Mouse (Mus musculus): ENCODE measurements around the gene Cand2. TPM values are rescaled to one million over a fixed set of nuclear protein-coding genes. Genes with fewer than 3 reads are reported as not detected.

Cand2 gene
- polyA plus RNA-seq, 1 experiment from 2014 or later: 14.8 TPM

DNA sequence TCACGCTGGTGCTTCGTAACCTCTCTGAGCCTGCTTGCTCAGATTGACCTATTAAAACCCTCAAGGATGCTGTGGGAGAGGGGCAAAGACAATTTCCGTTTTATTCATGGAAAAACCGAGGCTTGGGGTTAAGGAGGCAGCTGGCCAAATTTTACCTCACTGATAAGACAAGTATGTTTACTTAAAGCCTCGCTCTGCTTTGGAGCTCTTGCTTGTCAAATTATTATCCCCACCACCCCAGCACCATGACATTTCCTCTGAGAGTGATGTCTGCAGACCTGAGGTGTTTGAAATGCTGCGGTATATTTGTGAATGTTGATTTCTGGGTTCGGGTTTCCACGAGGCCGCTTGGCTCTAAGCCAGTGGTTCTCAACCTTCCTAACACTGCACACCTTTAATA, 2.0 kb downstream of the Cand2 start:
- H3K36me3 ChIP-seq: peaks cover 25% of the 10 kb centered on the region
- peak overlapping the region; percentile 92; the same call in 1 of the 2 replicates for H3K9ac ChIP-seq
- no peak for ATAC-seq (ENCODE audit: low FRiP score)
- H3K9me3 ChIP-seq: no peaks in the 10 kb centered on the region
- peak overlapping the region; percentile 86 for H3K4me3 ChIP-seq
- peaks cover 31% of the 10 kb centered on the region for H3K4me1 ChIP-seq (replicated peaks)
- no peaks in the 10 kb centered on the region for H3K27me3 ChIP-seq
- peak overlapping the region; percentile 68 for H3K4me2 ChIP-seq
- 75% methylated on average over 9 of the region's 9 CpGs for WGBS
- no peak overlapping the region for H3K27ac ChIP-seq

DNA sequence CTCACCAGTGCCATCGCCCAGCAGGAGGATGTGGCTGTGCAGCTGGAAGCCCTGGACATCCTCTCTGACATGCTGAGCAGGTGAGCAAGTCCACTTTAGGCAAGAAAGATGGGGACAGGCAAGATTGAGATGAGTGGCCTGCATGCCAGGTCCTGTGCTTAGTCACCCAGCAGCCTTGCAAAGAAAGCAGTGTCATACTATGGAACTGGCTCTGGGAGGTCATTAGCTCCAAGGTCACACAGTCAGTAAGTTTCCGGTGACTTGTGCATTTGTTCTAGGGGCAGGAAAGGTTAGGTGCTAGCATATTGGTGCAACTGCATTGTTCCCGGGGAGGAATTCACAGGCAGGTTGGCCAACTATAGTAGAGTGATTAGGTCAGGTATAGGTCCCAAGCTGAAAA, 8.4 kb downstream of the Cand2 start:
- H3K4me1 ChIP-seq (replicated peaks): 0 out of 2 replicates have a peak, but pooled peaks cover 4% of the 10 kb centered on the region
- ATAC-seq (ENCODE audit: low FRiP score): no peak
- H3K4me2 ChIP-seq: no peak overlapping the region
- H3K27ac ChIP-seq: no peak overlapping the region
- WGBS: 98% methylated on average over 3 of the region's 3 CpGs
- peaks cover 88% of the 10 kb centered on the region for H3K36me3 ChIP-seq
- no peak overlapping the region for H3K9ac ChIP-seq
- H3K27me3 ChIP-seq: no peaks in the 10 kb centered on the region
- no peaks in the 10 kb centered on the region for H3K9me3 ChIP-seq
- no peak overlapping the region for H3K4me3 ChIP-seq

DNA sequence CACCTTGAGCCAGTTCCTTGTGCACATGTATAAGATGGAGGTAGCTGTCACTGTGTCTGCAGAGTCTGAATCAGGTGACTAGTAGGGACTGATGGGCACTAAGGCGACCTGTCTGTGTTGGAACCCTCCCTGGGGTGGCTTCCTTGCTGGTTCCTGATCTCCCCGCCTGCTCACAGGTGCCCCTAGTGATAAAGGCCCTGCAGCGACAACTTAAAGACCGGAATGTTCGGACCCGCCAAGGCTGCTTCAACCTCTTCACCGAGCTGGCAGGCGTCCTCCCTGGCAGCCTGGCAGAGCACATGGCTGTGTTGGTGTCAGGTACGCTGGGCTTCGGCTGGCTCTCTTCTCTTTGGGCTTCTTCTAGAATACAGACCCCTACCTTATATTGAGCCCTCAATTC, 16.7 kb downstream of the Cand2 start:
- no peak for ATAC-seq (ENCODE audit: low FRiP score)
- H3K36me3 ChIP-seq: peaks cover 98% of the 10 kb centered on the region
- no peak overlapping the region for H3K4me3 ChIP-seq
- H3K9ac ChIP-seq: no peak overlapping the region
- WGBS: 90% methylated on average over 10 of the region's 10 CpGs
- H3K9me3 ChIP-seq: no peaks in the 10 kb centered on the region
- H3K4me2 ChIP-seq: no peak overlapping the region
- H3K4me1 ChIP-seq (replicated peaks): no peaks in the 10 kb centered on the region; the same call in 1 of the 2 replicates
- no peak overlapping the region for H3K27ac ChIP-seq
- no peaks in the 10 kb centered on the region for H3K27me3 ChIP-seq

DNA sequence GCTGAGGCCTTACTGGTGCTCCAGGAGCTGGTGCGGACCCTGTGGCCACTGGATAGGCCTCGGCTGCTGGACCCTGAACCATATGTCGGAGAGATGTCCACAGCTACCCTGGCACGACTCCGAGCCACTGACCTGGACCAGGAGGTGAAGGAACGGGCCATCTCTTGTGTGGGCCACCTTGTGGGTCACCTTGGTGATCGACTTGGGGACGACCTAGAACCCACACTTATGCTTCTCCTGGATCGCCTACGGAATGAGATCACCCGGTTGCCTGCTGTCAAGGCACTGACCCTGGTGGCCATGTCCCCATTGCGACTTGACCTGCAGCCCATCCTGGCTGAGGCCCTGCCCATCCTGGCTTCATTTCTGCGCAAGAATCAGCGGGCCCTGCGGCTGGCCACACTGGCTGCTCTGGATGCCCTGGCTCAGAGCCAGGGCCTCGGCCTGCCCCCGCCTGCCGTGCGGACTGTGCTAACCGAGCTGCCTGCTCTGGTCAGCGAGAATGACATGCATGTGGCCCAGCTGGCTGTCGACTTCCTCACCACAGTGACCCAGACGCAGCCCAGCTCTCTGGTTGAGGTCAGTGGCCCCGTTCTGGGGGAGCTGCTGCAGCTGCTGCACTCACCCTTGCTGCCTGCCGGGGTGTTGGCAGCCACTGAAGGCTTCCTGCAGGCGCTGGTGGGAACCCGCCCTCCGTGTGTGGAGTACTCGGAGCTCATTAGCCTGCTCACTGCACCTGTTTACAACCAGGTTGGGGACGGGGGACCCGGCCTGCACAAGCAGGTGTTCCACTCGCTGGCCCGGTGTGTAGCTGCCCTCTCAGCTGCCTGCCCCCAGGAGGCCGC, 17.7 kb downstream of the Cand2 start:
- no peaks in the 10 kb centered on the region for H3K9me3 ChIP-seq
- peaks cover 98% of the 10 kb centered on the region for H3K36me3 ChIP-seq
- H3K27ac ChIP-seq: no peak overlapping the region
- H3K4me1 ChIP-seq (replicated peaks): no peaks in the 10 kb centered on the region; the same call in 1 of the 2 replicates
- no peak overlapping the region for H3K4me3 ChIP-seq
- H3K9ac ChIP-seq: no peak overlapping the region
- 84% methylated on average over 34 of the region's 34 CpGs for WGBS
- H3K4me2 ChIP-seq: no peak overlapping the region
- ATAC-seq (ENCODE audit: low FRiP score): 0 out of 2 replicates have a peak, but pooled peaks have one; percentile 7
- no peaks in the 10 kb centered on the region for H3K27me3 ChIP-seq

DNA sequence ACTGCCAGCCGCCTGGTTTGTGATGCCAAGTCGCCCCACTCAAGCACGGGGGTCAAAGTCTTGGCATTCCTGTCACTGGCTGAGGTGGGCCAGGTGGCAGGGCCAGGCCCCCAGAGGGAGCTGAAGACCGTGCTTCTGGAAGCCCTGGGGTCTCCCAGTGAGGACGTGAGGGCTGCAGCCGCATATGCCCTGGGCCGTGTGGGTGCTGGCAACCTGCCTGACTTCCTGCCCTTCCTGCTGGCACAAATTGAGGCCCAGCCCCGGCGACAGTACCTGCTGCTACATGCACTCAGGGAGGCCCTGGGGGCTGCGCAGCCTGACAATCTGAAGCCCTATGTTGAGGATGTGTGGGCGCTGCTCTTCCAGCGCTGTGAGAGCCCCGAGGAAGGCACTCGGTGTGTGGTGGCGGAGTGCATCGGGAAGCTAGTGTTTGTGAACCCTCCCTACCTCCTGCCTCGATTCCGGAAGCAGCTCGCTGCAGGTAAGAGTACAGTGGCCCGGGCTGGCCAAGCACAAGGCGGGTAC, 18.4 kb downstream of the Cand2 start:
- H3K4me1 ChIP-seq (replicated peaks): no peaks in the 10 kb centered on the region; the same call in 1 of the 2 replicates
- H3K9ac ChIP-seq: no peak overlapping the region
- H3K4me3 ChIP-seq: no peak overlapping the region
- H3K27ac ChIP-seq: no peak overlapping the region
- no peak for ATAC-seq (ENCODE audit: low FRiP score)
- no peaks in the 10 kb centered on the region for H3K27me3 ChIP-seq
- peaks cover 99% of the 10 kb centered on the region for H3K36me3 ChIP-seq
- H3K4me2 ChIP-seq: no peak overlapping the region
- 94% methylated on average over 21 of the region's 21 CpGs for WGBS
- H3K9me3 ChIP-seq: no peaks in the 10 kb centered on the region

DNA sequence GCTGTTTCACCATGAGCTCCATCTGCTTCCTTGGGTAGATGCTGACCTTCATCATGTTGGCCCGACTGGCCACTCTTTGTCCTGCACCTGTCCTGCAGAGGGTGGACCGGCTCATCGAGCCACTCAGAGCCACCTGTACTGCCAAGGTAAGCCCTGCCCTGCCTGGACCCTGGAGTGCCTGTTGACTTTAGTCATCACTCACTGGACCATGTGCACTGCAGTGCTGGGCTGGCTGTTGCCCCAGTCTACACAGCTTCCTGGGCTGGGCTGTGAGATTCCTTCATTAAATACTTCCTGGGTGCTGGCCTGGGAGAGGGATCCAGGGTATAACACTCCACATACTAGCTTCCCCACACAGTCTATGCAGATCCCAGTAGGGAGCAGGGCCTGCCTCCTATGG, 27.5 kb downstream of the Cand2 start:
- Histone ChIP-seq H3K27ac (no peak overlapping the region), H3K9ac (no peak overlapping the region), H3K4me3 (no peak overlapping the region), H3K4me2 (no peak overlapping the region), H3K36me3 (peaks cover 98% of the 10 kb centered on the region), H3K27me3 (no peaks in the 10 kb centered on the region), H3K9me3 (no peaks in the 10 kb centered on the region), H3K4me1 (replicated peaks) (peaks cover 20% of the 10 kb centered on the region)
- WGBS: 97% methylated on average over 3 of the region's 3 CpGs
- no peak for ATAC-seq (ENCODE audit: low FRiP score)

DNA sequence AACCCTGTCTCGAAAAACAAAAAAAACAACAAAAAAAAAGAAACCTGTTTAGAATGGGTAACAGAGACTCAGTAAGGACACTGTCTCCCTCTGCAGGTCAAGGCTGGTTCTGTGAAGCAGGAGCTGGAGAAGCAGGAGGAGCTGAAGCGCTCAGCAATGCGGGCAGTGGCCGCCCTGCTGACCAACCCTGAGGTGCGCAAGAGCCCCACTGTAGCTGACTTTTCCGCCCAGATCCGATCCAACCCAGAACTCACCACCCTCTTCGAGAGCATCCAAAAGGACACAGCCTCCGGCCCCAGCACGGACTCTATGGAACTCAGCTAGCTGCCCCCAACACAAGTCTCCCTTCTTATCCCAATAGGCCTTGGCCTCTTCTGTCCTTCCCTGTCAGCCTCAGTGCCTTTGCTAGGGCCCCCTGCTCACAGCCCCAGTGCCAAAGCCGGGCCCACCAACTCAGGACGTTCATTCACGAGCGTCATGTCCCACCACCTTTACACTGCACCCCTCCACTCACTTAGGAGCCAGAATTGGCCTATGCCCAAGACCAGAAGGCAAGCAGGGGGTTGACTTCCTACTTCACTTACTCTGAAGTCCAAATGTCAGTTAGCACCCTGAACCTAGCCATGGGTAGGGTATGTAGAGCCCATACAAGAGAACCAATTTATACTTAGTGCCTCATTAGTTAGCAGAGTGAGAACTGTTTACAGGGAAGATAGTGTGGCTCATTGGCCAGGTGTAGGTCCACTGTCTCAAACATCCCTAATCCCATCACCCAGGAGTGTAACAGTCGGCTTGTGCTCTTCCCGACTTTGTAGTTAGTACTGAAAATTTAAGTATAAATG, 29.4 kb downstream of the Cand2 start:
- Histone ChIP-seq H3K4me1 (replicated peaks) (peaks cover 29% of the 10 kb centered on the region), H3K27ac (no peak overlapping the region; the same call in 1 of the 2 replicates), H3K4me3 (no peak overlapping the region), H3K9me3 (no peaks in the 10 kb centered on the region), H3K27me3 (no peaks in the 10 kb centered on the region), H3K9ac (no peak overlapping the region), H3K4me2 (no peak overlapping the region), H3K36me3 (peaks cover 84% of the 10 kb centered on the region)
- 0 out of 2 replicates have a peak, but pooled peaks have one; percentile 13 for ATAC-seq (ENCODE audit: low FRiP score)
- WGBS: 48% methylated on average over 16 of the region's 16 CpGs

DNA sequence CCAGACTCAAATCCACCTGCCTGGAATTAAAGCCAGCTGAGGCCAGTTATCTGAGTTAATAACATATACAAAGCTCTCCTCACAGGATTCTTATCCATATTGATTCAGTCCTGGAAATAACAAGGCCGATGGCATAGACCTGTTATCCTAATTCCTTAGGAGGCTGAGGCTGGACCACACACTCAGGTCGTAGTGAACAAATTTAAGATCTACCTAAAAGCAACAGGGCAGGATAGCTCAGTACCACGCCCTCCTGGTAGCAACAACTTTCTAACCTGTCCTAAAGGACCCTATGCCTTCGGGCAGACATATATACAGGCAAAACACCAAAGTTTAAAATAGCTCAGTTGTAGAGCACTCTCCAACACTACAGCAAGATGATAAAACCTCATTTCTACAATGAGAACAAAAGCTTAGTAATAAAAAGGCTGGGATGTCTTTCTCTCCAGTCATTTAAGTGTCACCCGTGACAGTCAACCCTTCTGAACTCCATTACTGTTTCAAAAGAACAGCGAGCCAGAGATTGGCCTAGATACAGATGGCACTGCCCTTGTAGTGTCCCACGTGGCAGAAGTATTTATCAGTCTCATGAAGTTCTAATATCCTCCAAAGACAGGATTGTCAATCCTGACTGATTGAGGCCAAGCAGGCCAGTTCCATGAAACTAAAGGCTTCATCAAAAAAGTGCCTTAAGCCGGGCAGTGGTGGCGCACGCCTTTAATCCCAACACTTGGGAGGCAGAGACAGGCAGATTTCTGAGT, 30.3 kb downstream of the Cand2 start:
- Histone ChIP-seq H3K27me3 (no peaks in the 10 kb centered on the region), H3K4me1 (replicated peaks) (peaks cover 29% of the 10 kb centered on the region), H3K9me3 (no peaks in the 10 kb centered on the region), H3K4me2 (no peak overlapping the region), H3K4me3 (no peak overlapping the region), H3K27ac (no peak overlapping the region), H3K36me3 (peaks cover 76% of the 10 kb centered on the region), H3K9ac (no peak overlapping the region)
- no peak for ATAC-seq (ENCODE audit: low FRiP score)
- WGBS: 71% methylated on average over 10 of the region's 10 CpGs

DNA sequence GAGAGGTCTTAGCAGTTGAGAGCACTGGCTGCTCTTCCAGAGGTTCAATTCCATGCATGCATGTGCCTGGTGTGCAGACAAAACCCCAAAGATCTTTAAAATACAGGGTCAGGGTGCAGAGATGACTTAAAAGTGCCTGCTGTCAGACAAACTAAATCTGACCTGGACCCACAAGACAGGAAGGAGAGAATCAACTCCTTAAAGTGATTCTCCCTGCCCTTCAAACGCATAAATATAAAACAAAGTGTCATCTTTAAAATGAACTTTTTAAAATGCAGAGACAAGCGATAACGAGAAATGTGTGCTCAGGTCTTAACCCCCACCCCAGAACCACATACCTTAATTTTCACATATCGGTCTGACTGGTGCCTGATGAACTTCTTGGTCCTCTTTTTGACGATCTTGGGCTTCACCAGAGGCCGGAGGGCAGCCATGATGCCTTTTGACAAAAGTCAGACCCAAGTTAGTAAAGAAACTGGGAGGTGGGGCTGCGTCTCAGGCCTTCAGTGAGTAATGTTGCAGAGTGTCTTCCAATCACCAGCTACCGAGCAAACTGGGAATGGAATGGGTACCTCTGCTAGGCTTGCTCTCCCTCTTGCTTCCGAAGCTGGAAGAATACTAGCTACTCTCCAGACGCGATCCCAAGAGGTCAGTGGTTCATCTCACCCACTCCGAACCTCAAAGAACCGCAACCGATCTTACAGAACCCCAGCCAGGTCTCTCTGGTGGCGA, 33.3 kb downstream of the Cand2 start:
- ATAC-seq (ENCODE audit: low FRiP score): no peak
- Histone ChIP-seq H3K9ac (peak overlapping the region; percentile 99), H3K4me2 (peak overlapping the region; percentile 88), H3K27me3 (no peaks in the 10 kb centered on the region), H3K9me3 (no peaks in the 10 kb centered on the region), H3K4me1 (replicated peaks) (peaks cover 29% of the 10 kb centered on the region), H3K4me3 (peak overlapping the region; percentile 96), H3K27ac (peak overlapping the region; percentile 98), H3K36me3 (peaks cover 47% of the 10 kb centered on the region)
- 2% methylated on average over 15 of the region's 15 CpGs for WGBS

DNA sequence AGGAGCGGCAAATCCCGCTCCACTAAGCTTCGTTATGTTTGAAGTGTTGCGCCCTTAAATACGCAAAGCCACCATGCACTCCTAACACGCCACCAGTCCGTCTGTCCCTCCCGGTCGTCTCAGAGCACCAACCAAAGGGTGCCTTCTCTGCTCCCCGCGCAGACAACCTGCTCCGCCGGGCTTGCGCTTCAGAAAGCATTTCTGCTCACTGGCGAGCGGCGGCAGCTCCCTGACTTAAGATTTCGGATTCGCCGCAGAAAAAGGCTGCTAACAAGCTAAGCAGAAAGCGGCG, 33.8 kb downstream of the Cand2 start:
- H3K36me3 ChIP-seq: peaks cover 43% of the 10 kb centered on the region
- peak overlapping the region; percentile 88 for H3K4me2 ChIP-seq
- under 1% methylated on average over 22 of the region's 22 CpGs for WGBS
- H3K9ac ChIP-seq: peak overlapping the region; percentile 99
- no peaks in the 10 kb centered on the region for H3K27me3 ChIP-seq
- H3K9me3 ChIP-seq: no peaks in the 10 kb centered on the region
- H3K27ac ChIP-seq: peak overlapping the region; percentile 98
- peaks cover 29% of the 10 kb centered on the region for H3K4me1 ChIP-seq (replicated peaks)
- 0 out of 2 replicates have a peak, but pooled peaks have one; percentile 19 for ATAC-seq (ENCODE audit: low FRiP score)
- peak overlapping the region; percentile 96 for H3K4me3 ChIP-seq

DNA sequence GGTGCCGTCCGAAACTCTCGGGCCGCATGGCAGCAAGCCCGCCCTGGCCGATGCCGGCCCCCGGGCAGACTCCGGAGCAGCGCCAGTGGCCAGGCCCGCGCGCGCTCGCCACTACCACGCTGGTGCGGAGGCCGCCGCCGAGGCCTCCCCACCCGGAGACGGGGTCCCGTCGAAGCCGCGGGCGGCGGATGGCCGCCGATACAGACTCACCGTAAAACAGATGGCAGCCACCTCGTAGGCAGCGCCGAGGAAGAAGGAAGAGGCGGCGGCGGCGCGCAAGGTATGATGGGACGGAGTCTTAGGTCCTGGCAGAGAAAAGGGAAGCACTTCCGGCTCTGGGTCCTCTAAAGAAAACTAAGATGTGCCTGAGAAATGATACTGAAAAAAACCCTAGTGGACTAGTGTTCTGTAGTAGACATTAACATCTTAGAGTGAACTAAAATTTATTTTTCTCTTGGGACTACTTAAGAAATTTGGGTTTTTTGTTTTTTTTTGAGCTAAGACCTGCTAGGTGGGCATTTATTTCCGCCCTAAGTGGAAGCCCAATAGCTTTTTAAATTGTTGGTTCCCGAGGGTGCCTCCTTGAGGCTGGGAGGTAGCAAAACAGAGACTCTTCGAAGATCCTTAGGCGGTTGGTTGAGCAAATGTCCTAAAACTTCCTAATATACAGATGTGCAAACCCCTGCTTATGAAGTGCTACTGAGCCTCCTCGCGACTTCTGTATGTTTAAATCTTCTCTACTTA, 34.3 kb downstream of the Cand2 start, which contains the start of gene Rpl32:
Rpl32 (minus strand) TSS at position 260 of the 744 bp plus-strand sequence.
- peak; percentile 87 for ATAC-seq (ENCODE audit: low FRiP score)
- Histone ChIP-seq H3K4me1 (replicated peaks) (peaks cover 28% of the 10 kb centered on the region), H3K36me3 (peaks cover 38% of the 10 kb centered on the region), H3K27ac (peak within 1 kb of the TSS; percentile 98), H3K9me3 (no peaks in the 10 kb centered on the region), H3K4me3 (peak within 1 kb of the TSS; percentile 96), H3K4me2 (peak within 1 kb of the TSS; percentile 88), H3K9ac (peak within 1 kb of the TSS; percentile 99), H3K27me3 (no peaks in the 10 kb centered on the region)
- under 1% methylated on average over 47 of the region's 47 CpGs for WGBS
